Mouse (Mus musculus) limb, embryonic 12.5 days (tissue): Measurements from ENCODE around the gene Usp5. TPM values are rescaled to one million over a fixed set of nuclear protein-coding genes. Genes with fewer than 3 reads are reported as not detected.

ENCODE experiments used
- ATAC-seq: fragments of 200-750 bp; cut with Nextera tagmentation; 2 replicates; pipeline ENCODE4 v1.8.0; 2017; ENCODE audit warnings: low read depth, moderate TSS enrichment; ENCODE audit not compliant: insufficient number of reproducible peaks, insufficient read depth, low FRiP score, low TSS enrichment
- H3K27ac ChIP-seq: fragments of 300-500 bp; sonication (generic); 2 replicates; pipeline ENCODE4 v1.5.1; 2016; ENCODE audit warnings: mild to moderate bottlenecking, moderate library complexity
- H3K27me3 ChIP-seq: fragments of 300-500 bp; sonication (generic); 2 replicates; pipeline ENCODE4 v1.6.1; 2016; ENCODE audit warnings: mild to moderate bottlenecking, moderate library complexity
- H3K36me3 ChIP-seq: fragments of 300-500 bp; sonication (generic); 2 replicates; pipeline ENCODE4 v1.6.1; 2016; ENCODE audit warnings: mild to moderate bottlenecking, moderate library complexity
- H3K4me1 ChIP-seq: fragments of 300-500 bp; sonication (generic); replicated peaks from 2 replicates; pipeline ENCODE4 v1.6.1; 2016
- H3K4me2 ChIP-seq: fragments of 300-500 bp; sonication (generic); 2 replicates; pipeline ENCODE4 v1.6.1; 2016; ENCODE audit warnings: mild to moderate bottlenecking, moderate library complexity
- H3K4me3 ChIP-seq: fragments of 300-500 bp; sonication (generic); replicated peaks from 2 replicates; pipeline ENCODE4 v1.5.1; 2016; ENCODE audit warnings: mild to moderate bottlenecking
- H3K9ac ChIP-seq: fragments of 300-500 bp; sonication (generic); replicated peaks from 2 replicates; pipeline ENCODE4 v1.6.1; 2016; ENCODE audit warnings: mild to moderate bottlenecking, moderate library complexity
- H3K9me3 ChIP-seq: fragments of 300-500 bp; sonication (generic); 2 replicates; pipeline ENCODE4 v1.6.1; 2016; ENCODE audit warnings: mild to moderate bottlenecking, moderate library complexity
- WGBS: fragments of 180-500 bp; shearing (Covaris S2); methylation state at CpG from one replicate; pipeline ENCODE4 v1.1.7; 2016; 5-methylcytosine and 5-hydroxymethylcytosine counted together
- polyA plus RNA-seq: library from polyadenylated mRNA; unstranded; fragments of >200 nt; fragmentation: Nextera tagmentation; extraction: Ambion mirVana; gene quantifications from 2 replicates; pipeline ENCODE4 v1.2.1, GENCODE M21; 2016

Gene Usp5
- polyA plus RNA-seq, 1 experiment from 2014 or later: 196 TPM

- H3K27me3 ChIP-seq: peaks cover 29% of the 10 kb centered on the region
- 11% methylated on average over 12 of the region's 12 CpGs for WGBS
- H3K9ac ChIP-seq: 0 out of 2 replicates have a peak overlapping the region, but pooled peaks have one; percentile 28
- no peak overlapping the region for H3K4me3 ChIP-seq
- ATAC-seq: no peak
- no peaks in the 10 kb centered on the region for H3K9me3 ChIP-seq
- H3K4me2 ChIP-seq: peak overlapping the region; percentile 21; the same call in 1 of the 2 replicates
- peaks cover 6% of the 10 kb centered on the region for H3K36me3 ChIP-seq
- peaks cover 68% of the 10 kb centered on the region for H3K4me1 ChIP-seq
- H3K27ac ChIP-seq: peak overlapping the region; percentile 13; the same call in 1 of the 2 replicates
Observed at GRCm38 (mm10) chr6:124859725-124860124, 30.4 kb upstream of the Usp5 start.

- 78% methylated on average over 27 of the region's 28 CpGs for WGBS
- Histone ChIP-seq H3K36me3 (peaks cover 16% of the 10 kb centered on the region), H3K4me3 (peak overlapping the region; percentile 86), H3K9ac (0 out of 2 replicates have a peak overlapping the region, but pooled peaks have one; percentile 99), H3K4me1 (peaks cover 59% of the 10 kb centered on the region), H3K9me3 (no peaks in the 10 kb centered on the region), H3K27ac (peak overlapping the region; percentile 99; the same call in 1 of the 2 replicates), H3K4me2 (peak overlapping the region; percentile 80), H3K27me3 (peaks cover 20% of the 10 kb centered on the region)
- no peak for ATAC-seq
Observed at GRCm38 (mm10) chr6:124858561-124859318, 29.5 kb upstream of the Usp5 start.

- Histone ChIP-seq H3K4me3 (peak overlapping the region; percentile 86), H3K4me2 (peak overlapping the region; percentile 80), H3K9ac (peak overlapping the region; percentile 99), H3K4me1 (peaks cover 52% of the 10 kb centered on the region), H3K36me3 (peaks cover 24% of the 10 kb centered on the region), H3K27ac (peak overlapping the region; percentile 99), H3K9me3 (no peaks in the 10 kb centered on the region), H3K27me3 (peaks cover 19% of the 10 kb centered on the region)
- WGBS: 25% methylated on average over 26 of the region's 26 CpGs
- no peak for ATAC-seq
Observed at GRCm38 (mm10) chr6:124857840-124858530, 28.7 kb upstream of the Usp5 start.

- peak within 1 kb of the TSS; percentile 99 for H3K9ac ChIP-seq
- WGBS: under 1% methylated on average over 83 of the region's 86 CpGs
- H3K4me1 ChIP-seq: peaks cover 44% of the 10 kb centered on the region
- H3K36me3 ChIP-seq: peaks cover 32% of the 10 kb centered on the region
- H3K4me2 ChIP-seq: peak within 1 kb of the TSS; percentile 80
- peaks cover 12% of the 10 kb centered on the region; the same call in 1 of the 2 replicates for H3K27me3 ChIP-seq
- H3K9me3 ChIP-seq: no peaks in the 10 kb centered on the region
- peak; percentile 83 for ATAC-seq
- H3K4me3 ChIP-seq: peak within 1 kb of the TSS; percentile 86
- peak within 1 kb of the TSS; percentile 99 for H3K27ac ChIP-seq
Observed at GRCm38 (mm10) chr6:124856916-124857839, 27.9 kb upstream of the Usp5 start, which contains the start of gene P3h3. Gene P3h3 (minus strand): TSS chr6:124857752.

GRCm38 (mm10) chr6:124856321-124856720, 27.0 kb upstream of the Usp5 start:
- Histone ChIP-seq H3K4me1 (peaks cover 35% of the 10 kb centered on the region), H3K27ac (peak overlapping the region; percentile 99), H3K4me2 (peak overlapping the region; percentile 80), H3K36me3 (peaks cover 39% of the 10 kb centered on the region), H3K9ac (peak overlapping the region; percentile 99), H3K9me3 (no peaks in the 10 kb centered on the region), H3K4me3 (peak overlapping the region; percentile 86), H3K27me3 (peaks cover 4% of the 10 kb centered on the region; the same call in 1 of the 2 replicates)
- peak; percentile 72 for ATAC-seq
- 5% methylated on average over 14 of the region's 14 CpGs for WGBS

- H3K9me3 ChIP-seq: no peaks in the 10 kb centered on the region
- H3K9ac ChIP-seq: no peak overlapping the region
- peaks cover 4% of the 10 kb centered on the region; the same call in 1 of the 2 replicates for H3K27me3 ChIP-seq
- H3K36me3 ChIP-seq: peaks cover 50% of the 10 kb centered on the region
- H3K27ac ChIP-seq: no peak overlapping the region
- H3K4me2 ChIP-seq: no peak overlapping the region
- peaks cover 27% of the 10 kb centered on the region for H3K4me1 ChIP-seq
- H3K4me3 ChIP-seq: no peak overlapping the region
- no peak for ATAC-seq
- 75% methylated on average over 12 of the region's 12 CpGs for WGBS
Observed at GRCm38 (mm10) chr6:124854647-124855046, 25.4 kb upstream of the Usp5 start.

GRCm38 (mm10) chr6:124850535-124850934, 21.3 kb upstream of the Usp5 start:
- H3K27ac ChIP-seq: no peak overlapping the region

GRCm38 (mm10) chr6:124847305-124847704, 18.0 kb upstream of the Usp5 start:
- Histone ChIP-seq H3K36me3 (peaks cover 73% of the 10 kb centered on the region), H3K9ac (no peak overlapping the region), H3K4me2 (no peak overlapping the region), H3K27me3 (no peaks in the 10 kb centered on the region), H3K4me3 (no peak overlapping the region), H3K9me3 (no peaks in the 10 kb centered on the region), H3K27ac (no peak overlapping the region), H3K4me1 (no peaks in the 10 kb centered on the region)
- 15% methylated on average over 9 of the region's 9 CpGs for WGBS
- peak; percentile 60 for ATAC-seq

More at GRCm38 (mm10) chr6:124850535-124850934, 21.3 kb upstream of the Usp5 start:
- Histone ChIP-seq H3K36me3 (peaks cover 75% of the 10 kb centered on the region), H3K9ac (no peak overlapping the region), H3K9me3 (no peaks in the 10 kb centered on the region), H3K4me3 (no peak overlapping the region), H3K4me1 (peaks cover 2% of the 10 kb centered on the region; the same call in 1 of the 2 replicates), H3K27me3 (no peaks in the 10 kb centered on the region), H3K4me2 (no peak overlapping the region)
- WGBS: 50% methylated on average over 8 of the region's 8 CpGs
- no peak for ATAC-seq

- H3K4me3 ChIP-seq: no peak within 1 kb of the TSS
- 0 out of 2 replicates have a peak within 1 kb of the TSS, but pooled peaks have one; percentile 8 for H3K27ac ChIP-seq
- no peaks in the 10 kb centered on the region for H3K9me3 ChIP-seq
- peaks cover 37% of the 10 kb centered on the region for H3K4me1 ChIP-seq
- peak within 1 kb of the TSS; percentile 40 for H3K9ac ChIP-seq
- peak within 1 kb of the TSS; percentile 32; the same call in 1 of the 2 replicates for H3K4me2 ChIP-seq
- no peak; the same call in 1 of the 2 replicates for ATAC-seq
- H3K27me3 ChIP-seq: no peaks in the 10 kb centered on the region
- WGBS: 30% methylated on average over 15 of the region's 15 CpGs
- H3K36me3 ChIP-seq: peaks cover 48% of the 10 kb centered on the region
Observed at GRCm38 (mm10) chr6:124840241-124841167, 11.2 kb upstream of the Usp5 start, which contains the start of gene Gnb3. Gene Gnb3 (minus strand): TSS chr6:124840275.
